Mouse (Mus musculus) Patski (cell line): ENCODE data around the gene Slc35b3. TPM values are rescaled to one million over a fixed set of nuclear protein-coding genes. Genes with fewer than 3 reads are reported as not detected.

Source experiments
- ATAC-seq: fragments of 100-300 bp; one replicate; pipeline ENCODE4 v1.8.0; 2021
- CTCF ChIA-PET: fragments of 350-600 bp; sonication (Branson Sonifier 250); formaldehyde crosslinking; loops from one replicate; lab custom pipeline; 2022; ENCODE audit warnings: inconsistent platforms; lab: Charles Lee
- POLR2A ChIA-PET: fragments of 350-600 bp; sonication (Branson Sonifier 250); formaldehyde crosslinking; loops from one replicate; lab custom pipeline; 2022; ENCODE audit warnings: antibody characterized with exemption, inconsistent platforms; lab: Charles Lee
- DNase-seq: peaks from one replicate; pipeline ENCODE4 v3.0.0-alpha.2; 2011; ENCODE audit warnings: low read depth, low spot score
- H3K27me3 ChIP-seq: fragments of 371-371 bp; one replicate; pipeline ENCODE4 v1.5.1; 2021
- CTCF ChIP-seq: fragments of 100-300 bp; IDR thresholded peaks from one replicate; pipeline ENCODE4 v1.5.1; 2021
- in situ Hi-C: fragments of 300-500 bp; cut with MboI; formaldehyde crosslinking; loops from 3 replicates; pipeline ENCODE4 v1.11.1; 2018; ENCODE audit warnings: low pct_unique_long_range_greater_than_20kb, mixed read lengths
- polyA plus RNA-seq: library from polyadenylated mRNA; unstranded; gene quantifications from one replicate; pipeline ENCODE4 v1.2.3, GENCODE M21; 2021

Slc35b3 gene
- polyA plus RNA-seq = 20.8 TPM

DNA sequence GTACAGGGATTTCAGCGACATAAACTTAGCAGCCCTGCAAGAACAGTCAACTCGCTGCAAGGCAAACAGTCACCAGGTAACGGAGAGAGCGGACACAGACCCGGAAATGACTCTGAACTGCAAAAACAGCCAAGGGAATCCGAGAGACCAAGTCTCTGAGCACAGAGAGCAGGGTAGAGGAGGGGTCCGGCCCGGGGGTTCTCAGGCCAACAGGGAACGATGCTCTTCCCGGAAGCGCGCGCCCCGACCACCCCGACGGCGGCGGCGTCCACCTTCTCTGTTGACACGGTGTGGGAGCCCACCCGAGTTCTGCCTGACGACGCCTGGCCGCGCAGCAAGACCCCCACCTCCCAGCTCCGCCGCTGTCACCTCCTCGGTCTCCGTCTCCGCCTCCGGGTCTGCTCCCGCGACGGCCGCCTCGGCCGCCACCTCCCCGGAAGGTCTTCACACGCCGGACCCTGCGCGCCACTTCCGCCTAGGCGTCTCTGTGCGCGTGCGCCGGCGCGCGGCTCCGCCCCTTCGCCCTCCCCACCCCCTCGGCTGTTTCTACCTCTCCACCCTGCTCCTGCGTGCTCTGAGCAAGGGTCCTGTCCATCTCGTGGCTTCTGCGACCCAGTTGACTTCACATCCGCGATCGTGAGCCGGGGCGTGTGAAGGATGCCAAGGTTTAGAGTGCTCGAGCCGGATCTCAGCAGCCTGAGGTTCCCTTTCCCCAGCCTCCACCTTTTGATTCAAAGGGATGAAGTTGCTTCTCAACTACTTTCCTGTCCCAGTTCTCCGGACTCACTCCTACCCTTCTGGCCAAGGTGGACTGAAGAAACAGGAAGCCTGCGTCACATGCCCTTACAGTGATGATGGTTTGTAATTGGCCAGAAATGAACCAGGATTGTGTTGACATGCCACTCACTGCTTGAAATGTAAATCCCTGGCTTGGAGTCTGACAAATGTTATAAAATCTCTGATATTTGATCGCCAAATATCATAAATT, at the start of gene Slc35b3:
TSS of gene Slc35b3 (minus strand) at position 813 of the 988 bp plus-strand sequence.
- ATAC-seq = peak; percentile 93
- H3K27me3 ChIP-seq = no peaks in the 10 kb centered on the region
- in situ Hi-C loops = no loop called here
- ChIA-PET POLR2A (interaction anchor here (0.6 to 0.7 kb wide), 2 partner anchors 547 to 1883 kb away, joined by 3 to 5 read pairs; no protein-coding TSS in a partner anchor), CTCF (interaction anchor here (1.0 kb wide), 2 partner anchors 10 to 53 kb away, joined by 3 read pairs; no protein-coding TSS in a partner anchor)
- no peak for TF ChIP-seq CTCF
- peak; percentile 41 for DNase-seq

DNA sequence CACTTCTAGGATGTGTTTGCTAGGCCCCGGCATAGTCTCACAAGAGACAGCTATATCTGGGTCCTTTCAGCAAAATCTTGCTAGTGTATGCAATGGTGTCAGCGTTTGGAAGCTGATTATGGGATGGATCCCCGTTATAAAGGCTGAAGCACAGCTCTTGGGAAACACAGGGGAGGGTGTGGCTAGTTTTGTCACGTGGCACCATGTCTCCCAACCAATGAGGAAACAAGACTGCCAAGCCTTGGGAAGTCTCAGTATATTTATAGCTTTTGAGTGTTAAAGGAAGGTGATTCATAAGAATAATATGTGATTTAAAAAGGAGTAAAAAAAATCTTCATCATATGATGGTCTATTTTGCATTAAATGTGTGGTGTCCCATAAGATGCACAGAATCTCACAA, 49.6 kb upstream of the Slc35b3 start:
- TF ChIP-seq CTCF = no peak
- H3K27me3 ChIP-seq = no peaks in the 10 kb centered on the region
- in situ Hi-C loops = no loop called here
- ChIA-PET POLR2A (interaction anchor here (0.7 kb wide), 1 partner anchor 317 kb away, joined by 3 read pairs; no protein-coding TSS in a partner anchor), CTCF (interaction anchor here (1.6 kb wide), 1 partner anchor 171 kb away, joined by 3 read pairs; no protein-coding TSS in a partner anchor)
- DNase-seq (no peak), ATAC-seq (no peak)

DNA sequence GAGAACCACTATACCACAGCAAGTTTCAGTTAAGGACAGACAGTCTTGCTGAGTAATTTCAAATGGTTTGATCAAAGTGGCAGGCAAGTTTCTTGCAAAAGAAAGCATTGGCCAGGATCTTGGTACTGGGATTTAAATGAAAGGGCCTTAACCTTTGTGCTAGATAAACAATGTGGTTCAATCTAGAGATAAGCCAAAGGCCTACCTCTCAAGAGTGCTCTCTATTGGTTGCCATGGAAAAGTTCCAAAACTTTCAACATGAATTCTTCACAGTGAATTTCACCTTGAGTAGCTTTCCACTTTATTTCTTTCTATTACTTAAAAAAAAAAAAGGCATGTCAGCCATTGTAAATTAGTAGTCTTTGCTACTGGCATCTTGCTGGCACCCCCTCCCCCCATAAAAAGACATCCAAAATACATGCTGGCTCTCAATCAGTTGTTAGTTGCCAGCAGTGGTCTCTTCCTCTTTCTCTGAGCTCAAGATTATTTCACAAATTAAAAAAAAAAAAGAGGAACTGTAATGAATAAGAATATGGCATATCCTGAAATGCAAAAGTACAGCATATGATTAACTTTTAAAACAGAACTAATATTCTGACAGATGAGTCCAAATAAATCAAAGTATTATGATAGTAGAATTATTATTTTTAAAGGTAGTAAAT, 42.6 kb upstream of the Slc35b3 start:
- in situ Hi-C loops = no loop called here
- ChIA-PET POLR2A (interaction anchor here (0.6 kb wide), 2 partner anchors 8 to 151 kb away, joined by 3 to 4 read pairs; no protein-coding TSS in a partner anchor), CTCF (no interaction called here)
- ATAC-seq = no peak
- H3K27me3 ChIP-seq = peaks cover 17% of the 10 kb centered on the region
- DNase-seq = no peak
- TF ChIP-seq CTCF = no peak

DNA sequence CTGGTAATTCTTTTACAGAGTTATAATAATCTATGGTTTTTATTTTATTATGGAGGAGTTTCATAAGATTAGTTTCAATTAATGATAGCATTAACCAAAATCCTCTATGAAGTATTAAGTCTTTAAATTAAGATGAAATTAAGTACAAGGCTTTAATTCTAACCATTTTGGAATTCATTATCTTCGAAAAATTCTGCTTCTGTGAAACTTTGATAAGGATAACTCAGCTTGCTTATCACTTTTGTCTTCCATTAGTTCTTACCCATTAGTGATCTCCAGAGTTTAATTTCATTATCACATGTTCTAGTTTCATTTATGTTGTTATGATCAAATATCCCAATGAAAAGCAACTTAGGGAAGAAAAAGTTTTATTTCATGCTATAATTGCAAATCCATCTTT, 41.7 kb upstream of the Slc35b3 start:
- ChIA-PET CTCF (no interaction called here), POLR2A (no interaction called here)
- DNase-seq (no peak), ATAC-seq (no peak)
- no peak for TF ChIP-seq CTCF
- H3K27me3 ChIP-seq = peaks cover 17% of the 10 kb centered on the region
- in situ Hi-C loops = no loop called here

DNA sequence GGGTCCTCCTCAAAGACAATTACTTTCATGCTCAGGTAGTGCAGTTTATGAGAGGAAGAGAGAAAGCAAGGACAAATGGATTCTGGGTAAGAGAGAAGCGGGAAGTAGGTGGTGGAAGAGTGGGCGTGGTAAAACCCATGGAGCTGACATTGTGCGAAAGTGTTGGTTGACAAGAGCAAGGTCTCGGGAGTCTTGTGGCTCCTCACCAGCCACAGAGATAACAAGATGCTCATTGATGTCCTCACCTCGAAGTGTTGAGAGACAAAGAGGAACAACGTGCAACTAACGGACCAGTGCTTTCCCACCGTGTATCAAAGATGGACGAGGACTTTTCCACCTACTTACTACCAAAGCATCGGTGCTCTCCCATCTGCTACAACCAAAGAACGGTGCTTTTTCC, 40.8 kb upstream of the Slc35b3 start:
- ATAC-seq (no peak), DNase-seq (no peak)
- ChIA-PET POLR2A (no interaction called here), CTCF (no interaction called here)
- in situ Hi-C loops = no loop called here
- no peak for TF ChIP-seq CTCF
- H3K27me3 ChIP-seq = peaks cover 17% of the 10 kb centered on the region

DNA sequence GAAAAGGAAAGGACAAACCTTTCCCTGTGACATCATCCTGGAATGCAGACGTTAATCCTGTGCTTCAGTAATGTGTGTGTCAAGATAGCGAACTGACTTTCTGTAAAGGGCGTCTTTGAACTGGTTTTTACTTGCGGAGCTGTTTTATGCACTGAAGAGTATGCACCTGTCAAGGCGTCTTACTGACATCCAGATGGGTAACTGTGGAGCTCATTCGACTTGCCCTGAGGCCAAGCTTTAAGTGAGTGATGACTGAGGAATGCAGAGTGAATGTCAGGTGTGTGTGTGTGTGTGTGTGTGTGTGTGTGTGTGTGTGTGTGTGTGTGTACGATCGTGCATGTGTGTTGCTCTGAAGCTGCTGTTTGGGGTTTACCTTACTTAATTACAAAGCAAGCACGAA, 38.3 kb upstream of the Slc35b3 start:
- no peak for TF ChIP-seq CTCF
- CTCF ChIA-PET = no interaction called here
- in situ Hi-C loops = loop anchor here (10.0 kb wide), 1 partner anchor 1756 kb away; no protein-coding TSS in a partner anchor
- no peak for ATAC-seq
- POLR2A ChIA-PET = no interaction called here
- H3K27me3 ChIP-seq = peaks cover 13% of the 10 kb centered on the region
- DNase-seq = no peak

DNA sequence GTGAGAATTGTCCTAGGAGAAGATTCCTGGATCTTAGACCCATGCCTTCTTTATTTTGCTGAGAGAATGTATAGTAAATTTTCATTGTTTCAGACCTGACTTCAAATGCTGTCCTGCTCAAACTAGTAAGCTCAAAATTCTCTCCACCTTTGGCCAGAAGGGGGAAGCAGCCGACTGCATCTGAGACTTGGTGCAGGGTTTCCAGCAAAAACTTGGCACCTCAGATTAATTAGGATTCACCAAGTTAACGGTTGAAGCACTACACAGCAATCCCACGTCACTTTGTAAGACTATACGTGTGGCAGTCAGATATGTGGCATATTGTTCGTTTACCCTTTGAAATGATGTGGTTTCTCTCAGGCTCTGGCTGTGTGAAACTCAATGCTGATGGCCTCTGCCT, 31.9 kb upstream of the Slc35b3 start:
- ChIA-PET CTCF (interaction anchor here (0.9 to 1.5 kb wide), 5 partner anchors 14 to 448 kb away, joined by 3 to 6 read pairs (median 3); no protein-coding TSS in a partner anchor), POLR2A (no interaction called here)
- DNase-seq (no peak), ATAC-seq (peak; percentile 57)
- TF ChIP-seq CTCF = peak; percentile 75
- in situ Hi-C loops = loop anchor here (5.0 to 10.0 kb wide), 2 partner anchors 300 to 1762 kb away; no protein-coding TSS in a partner anchor
- peaks cover 3% of the 10 kb centered on the region for H3K27me3 ChIP-seq

DNA sequence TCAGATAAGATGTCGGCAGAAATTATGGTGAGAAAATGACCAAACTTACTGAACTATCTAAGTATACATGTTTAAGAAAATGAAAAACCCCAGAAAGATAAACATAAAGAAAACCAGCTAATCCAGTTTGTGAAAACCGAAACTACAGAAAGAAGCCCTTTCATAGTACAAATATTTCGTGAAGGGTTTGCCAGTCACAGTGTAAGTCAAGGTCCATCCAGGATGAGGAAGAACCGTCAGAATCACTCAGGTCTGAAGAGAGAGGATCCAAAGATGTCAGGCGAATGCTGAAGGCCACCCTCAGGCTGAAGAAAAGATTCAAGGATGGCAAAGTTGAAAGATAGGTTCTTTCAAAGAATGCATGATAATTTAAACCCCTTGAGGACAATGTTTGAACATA, 23.1 kb upstream of the Slc35b3 start:
- in situ Hi-C loops = no loop called here
- TF ChIP-seq CTCF = no peak

DNA sequence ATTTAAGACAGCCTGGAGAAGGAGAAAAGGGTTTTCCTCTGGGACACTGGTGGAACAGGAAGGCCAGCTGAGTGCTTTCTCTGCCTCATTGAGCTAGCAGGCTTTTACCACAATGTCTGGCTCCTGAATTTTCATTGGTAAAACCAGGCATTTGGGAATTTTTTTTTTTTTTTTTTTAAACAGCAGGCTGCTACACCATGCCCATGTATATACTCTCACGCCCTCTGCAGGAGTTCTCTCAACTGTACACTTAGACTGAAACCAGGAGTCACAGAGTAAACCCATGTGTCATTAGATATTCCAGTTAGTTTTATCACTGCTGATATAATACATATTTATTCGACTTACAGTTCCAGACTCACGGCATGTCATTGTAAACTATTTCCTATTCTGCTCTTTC, 20.2 kb upstream of the Slc35b3 start:
- POLR2A ChIA-PET = no interaction called here
- ATAC-seq (no peak), DNase-seq (no peak)
- in situ Hi-C loops = no loop called here
- peak; percentile 40 for TF ChIP-seq CTCF
- peaks cover 26% of the 10 kb centered on the region for H3K27me3 ChIP-seq
- CTCF ChIA-PET = no interaction called here

More for the DNA sequence above, 23.1 kb upstream of the Slc35b3 start:
- no peak for ATAC-seq
- peaks cover 20% of the 10 kb centered on the region for H3K27me3 ChIP-seq
- POLR2A ChIA-PET = no interaction called here
- CTCF ChIA-PET = no interaction called here
- DNase-seq = no peak

DNA sequence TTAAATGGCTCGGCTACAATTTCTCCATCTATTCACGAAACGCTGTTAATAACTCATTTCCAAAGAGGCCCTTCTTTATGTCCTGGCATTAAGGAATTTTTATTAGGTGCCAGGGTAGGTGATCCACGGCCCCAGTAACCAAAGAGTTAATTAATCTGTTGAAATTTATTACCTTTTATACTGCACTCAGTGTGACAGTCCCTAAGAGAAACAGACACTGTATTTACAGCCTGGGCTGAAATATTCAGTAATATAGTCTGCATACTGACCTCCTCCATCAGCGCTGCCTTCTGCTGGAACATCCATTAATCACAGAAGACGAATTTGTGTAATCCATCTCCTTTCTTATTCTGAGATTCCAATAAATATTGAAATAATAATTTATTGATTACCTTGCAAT, 16.3 kb upstream of the Slc35b3 start:
- ChIA-PET CTCF (interaction anchor here (2.3 kb wide), 1 partner anchor 16 kb away, joined by 5 read pairs; no protein-coding TSS in a partner anchor), POLR2A (no interaction called here)
- peaks cover 26% of the 10 kb centered on the region for H3K27me3 ChIP-seq
- ATAC-seq = no peak
- in situ Hi-C loops = no loop called here
- no peak for DNase-seq
- TF ChIP-seq CTCF = no peak
